Mouse (Mus musculus) midbrain, embryonic 15.5 days (tissue): ENCODE measurements around the gene Zp1. TPM values are rescaled to one million over a fixed set of nuclear protein-coding genes. Genes with fewer than 3 reads are reported as not detected.
A peak's percentile ranks its signal among the peaks of the same experiment; 100 is the strongest.

Experiments
- ATAC-seq: fragments of 200-750 bp; cut with Nextera tagmentation; replicated peaks from 2 replicates; pipeline ENCODE4 v1.8.0; 2017; ENCODE audit warnings: moderate TSS enrichment
- H3K27ac ChIP-seq: fragments of 300-500 bp; sonication (generic); 2 replicates; pipeline ENCODE4 v1.5.1; 2015; ENCODE audit warnings: mild to moderate bottlenecking, inconsistent platforms
- H3K27me3 ChIP-seq: fragments of 300-500 bp; sonication (generic); replicated peaks from 2 replicates; pipeline ENCODE4 v1.6.1; 2015; ENCODE audit warnings: inconsistent platforms
- H3K36me3 ChIP-seq: fragments of 300-500 bp; sonication (generic); replicated peaks from 2 replicates; pipeline ENCODE4 v1.6.1; 2015; ENCODE audit warnings: inconsistent platforms
- H3K4me1 ChIP-seq: fragments of 300-500 bp; sonication (generic); 2 replicates; pipeline ENCODE4 v1.6.1; 2015; ENCODE audit warnings: inconsistent platforms
- H3K4me2 ChIP-seq: fragments of 300-500 bp; sonication (generic); 2 replicates; pipeline ENCODE4 v1.6.1; 2015; ENCODE audit warnings: inconsistent platforms, mild to moderate bottlenecking, moderate library complexity
- H3K4me3 ChIP-seq: fragments of 300-500 bp; sonication (generic); 2 replicates; pipeline ENCODE4 v1.5.1; 2015; ENCODE audit warnings: mild to moderate bottlenecking, inconsistent platforms
- H3K9ac ChIP-seq: fragments of 300-500 bp; sonication (generic); 2 replicates; pipeline ENCODE4 v1.6.1; 2015; ENCODE audit warnings: mild to moderate bottlenecking, inconsistent platforms
- H3K9me3 ChIP-seq: fragments of 300-500 bp; sonication (generic); 2 replicates; pipeline ENCODE4 v1.6.1; 2016; ENCODE audit warnings: inconsistent platforms
- WGBS: fragments of 180-500 bp; shearing (Covaris S2); methylation state at CpG from one replicate; pipeline ENCODE4 v1.1.7; 2015; ENCODE audit warnings: mixed read lengths; 5-methylcytosine and 5-hydroxymethylcytosine counted together
- polyA plus RNA-seq: library from polyadenylated mRNA; unstranded; fragments of >200 nt; fragmentation: Nextera tagmentation; extraction: Ambion mirVana; gene quantifications from 2 replicates; pipeline ENCODE4 v1.2.1, GENCODE M21; 2015

The Zp1 gene
- polyA plus RNA-seq, 1 experiment from 2014 or later = 0.49 TPM

GRCm38 (mm10) chr19:10940801-10941457 is 20.5 kb upstream of the Zp1 start:
- H3K27me3 ChIP-seq = no peaks in the 10 kb centered on the region; the same call in 1 of the 2 replicates
- H3K27ac ChIP-seq = peak overlapping the region; percentile 70
- H3K4me1 ChIP-seq = peaks cover 20% of the 10 kb centered on the region
- H3K4me3 ChIP-seq = peak overlapping the region; percentile 32
- peak overlapping the region; percentile 76 for H3K4me2 ChIP-seq
- H3K9ac ChIP-seq = peak overlapping the region; percentile 47
- peaks cover 24% of the 10 kb centered on the region for H3K36me3 ChIP-seq
- H3K9me3 ChIP-seq = no peaks in the 10 kb centered on the region
- ATAC-seq = peak; percentile 86
- WGBS = 1% methylated on average over 40 of the region's 40 CpGs

GRCm38 (mm10) chr19:10940097-10940800 is 19.8 kb upstream of the Zp1 start:
- WGBS = 17% methylated on average over 37 of the region's 37 CpGs
- Histone ChIP-seq H3K4me1 (peaks cover 20% of the 10 kb centered on the region), H3K9me3 (no peaks in the 10 kb centered on the region), H3K27ac (peak overlapping the region; percentile 70), H3K4me3 (peak overlapping the region; percentile 32), H3K36me3 (peaks cover 24% of the 10 kb centered on the region), H3K4me2 (peak overlapping the region; percentile 76), H3K27me3 (no peaks in the 10 kb centered on the region; the same call in 1 of the 2 replicates), H3K9ac (peak overlapping the region; percentile 47)
- peak; percentile 93 for ATAC-seq

GRCm38 (mm10) chr19:10938771-10939170 is 18.3 kb upstream of the Zp1 start:
- Histone ChIP-seq H3K4me1 (peaks cover 20% of the 10 kb centered on the region), H3K27ac (no peak overlapping the region), H3K4me2 (no peak overlapping the region), H3K9me3 (no peaks in the 10 kb centered on the region), H3K4me3 (no peak overlapping the region), H3K36me3 (peaks cover 16% of the 10 kb centered on the region), H3K27me3 (no peaks in the 10 kb centered on the region; the same call in 1 of the 2 replicates), H3K9ac (no peak overlapping the region)
- 72% methylated on average over 3 of the region's 3 CpGs for WGBS
- no peak for ATAC-seq

- Histone ChIP-seq H3K9me3 (no peaks in the 10 kb centered on the region), H3K4me3 (no peak within 1 kb of the TSS), H3K4me2 (no peak within 1 kb of the TSS), H3K27ac (no peak within 1 kb of the TSS), H3K27me3 (no peaks in the 10 kb centered on the region; the same call in 1 of the 2 replicates), H3K9ac (no peak within 1 kb of the TSS), H3K36me3 (peaks cover 4% of the 10 kb centered on the region), H3K4me1 (peaks cover 20% of the 10 kb centered on the region)
- 69% methylated on average over 5 of the region's 5 CpGs for WGBS
- no peak for ATAC-seq
These were observed 16.7 kb upstream of the Zp1 start, which contains the start of gene Ptgdr2 for GRCm38 (mm10) chr19:10937110-10937563. Gene Ptgdr2, plus strand, starts transcription at chr19:10937160.

GRCm38 (mm10) chr19:10936077-10936476 is 15.6 kb upstream of the Zp1 start:
- WGBS = 90% methylated on average over 5 of the region's 5 CpGs
- H3K9me3 ChIP-seq = no peaks in the 10 kb centered on the region
- H3K4me2 ChIP-seq = no peak overlapping the region

GRCm38 (mm10) chr19:10935029-10935428 is 14.6 kb upstream of the Zp1 start:
- Histone ChIP-seq H3K4me1 (0 out of 2 replicates have a peak, but pooled peaks cover 1% of the 10 kb centered on the region), H3K9ac (no peak overlapping the region), H3K27me3 (no peaks in the 10 kb centered on the region), H3K4me3 (no peak overlapping the region), H3K36me3 (no peaks in the 10 kb centered on the region), H3K4me2 (no peak overlapping the region), H3K27ac (no peak overlapping the region), H3K9me3 (no peaks in the 10 kb centered on the region)
- no peak for ATAC-seq
- 13% methylated on average over 5 of the region's 5 CpGs for WGBS

More at GRCm38 (mm10) chr19:10936077-10936476, 15.6 kb upstream of the Zp1 start:
- Histone ChIP-seq H3K9ac (no peak overlapping the region), H3K36me3 (no peaks in the 10 kb centered on the region), H3K27ac (no peak overlapping the region), H3K4me3 (no peak overlapping the region), H3K4me1 (peaks cover 11% of the 10 kb centered on the region), H3K27me3 (no peaks in the 10 kb centered on the region)
- ATAC-seq = no peak

- Histone ChIP-seq H3K36me3 (no peaks in the 10 kb centered on the region), H3K9ac (no peak overlapping the region), H3K27me3 (no peaks in the 10 kb centered on the region), H3K27ac (no peak overlapping the region), H3K4me3 (no peak overlapping the region), H3K4me1 (no peaks in the 10 kb centered on the region), H3K9me3 (no peaks in the 10 kb centered on the region), H3K4me2 (no peak overlapping the region)
- ATAC-seq = no peak
- whole genome bisulfite sequencing = 87% methylated on average over 2 of the region's 2 CpGs
These were observed 10.2 kb upstream of the Zp1 start for GRCm38 (mm10) chr19:10930641-10931040.

GRCm38 (mm10) chr19:10926666-10927065 is 6.2 kb upstream of the Zp1 start:
- 26% methylated on average over 4 of the region's 4 CpGs for WGBS
- no peaks in the 10 kb centered on the region for H3K27me3 ChIP-seq
- no peak overlapping the region for H3K4me3 ChIP-seq
- no peaks in the 10 kb centered on the region for H3K9me3 ChIP-seq
- no peak for ATAC-seq
- no peak overlapping the region for H3K4me2 ChIP-seq
- no peak overlapping the region for H3K9ac ChIP-seq
- H3K27ac ChIP-seq = no peak overlapping the region
- no peaks in the 10 kb centered on the region for H3K4me1 ChIP-seq
- no peaks in the 10 kb centered on the region for H3K36me3 ChIP-seq

GRCm38 (mm10) chr19:10926123-10926621 is 5.7 kb upstream of the Zp1 start:
- no peaks in the 10 kb centered on the region for H3K27me3 ChIP-seq
- no peak overlapping the region for H3K9ac ChIP-seq
- no peak overlapping the region for H3K4me3 ChIP-seq
- no peaks in the 10 kb centered on the region for H3K4me1 ChIP-seq
- ATAC-seq = 0 out of 2 replicates have a peak, but pooled peaks have one; percentile 33
- H3K36me3 ChIP-seq = no peaks in the 10 kb centered on the region
- WGBS = 16% methylated on average over 6 of the region's 6 CpGs
- no peak overlapping the region for H3K27ac ChIP-seq
- H3K9me3 ChIP-seq = no peaks in the 10 kb centered on the region
- H3K4me2 ChIP-seq = no peak overlapping the region

- WGBS = 73% methylated on average over 4 of the region's 4 CpGs
- no peaks in the 10 kb centered on the region for H3K4me1 ChIP-seq
- no peaks in the 10 kb centered on the region for H3K36me3 ChIP-seq
- H3K4me2 ChIP-seq = no peak overlapping the region
- ATAC-seq = no peak
- no peaks in the 10 kb centered on the region for H3K27me3 ChIP-seq
- no peak overlapping the region for H3K4me3 ChIP-seq
- H3K27ac ChIP-seq = no peak overlapping the region
- H3K9me3 ChIP-seq = no peaks in the 10 kb centered on the region
- H3K9ac ChIP-seq = no peak overlapping the region
These were observed 3.8 kb upstream of the Zp1 start for GRCm38 (mm10) chr19:10924220-10924619.

- Histone ChIP-seq H3K9me3 (no peaks in the 10 kb centered on the region), H3K27me3 (no peaks in the 10 kb centered on the region), H3K9ac (no peak overlapping the region), H3K27ac (no peak overlapping the region), H3K4me3 (no peak overlapping the region), H3K36me3 (no peaks in the 10 kb centered on the region), H3K4me1 (peaks cover 6% of the 10 kb centered on the region; the same call in 1 of the 2 replicates), H3K4me2 (no peak overlapping the region)
- ATAC-seq = no peak
- 78% methylated on average over 3 of the region's 3 CpGs for WGBS
These were observed 626 bp upstream of the Zp1 start for GRCm38 (mm10) chr19:10921058-10921457.

- Histone ChIP-seq H3K4me2 (no peak overlapping the region), H3K27ac (no peak overlapping the region), H3K9ac (no peak overlapping the region), H3K36me3 (no peaks in the 10 kb centered on the region), H3K27me3 (no peaks in the 10 kb centered on the region), H3K4me3 (no peak overlapping the region), H3K4me1 (peaks cover 6% of the 10 kb centered on the region; the same call in 1 of the 2 replicates), H3K9me3 (no peaks in the 10 kb centered on the region)
- peak; percentile 84 for ATAC-seq
- 83% methylated on average over 10 of the region's 10 CpGs for WGBS
These were observed 2.0 kb downstream of the Zp1 start for GRCm38 (mm10) chr19:10918321-10918991.
